Mouse (Mus musculus): ENCODE measurements at regions not wholly inside any gene's neighbourhood (a gene's known extent, or its start where the extent isn't known, plus 50 kb on each side); places are given as distances from the start of the nearest gene placed in this dataset.

DNA sequence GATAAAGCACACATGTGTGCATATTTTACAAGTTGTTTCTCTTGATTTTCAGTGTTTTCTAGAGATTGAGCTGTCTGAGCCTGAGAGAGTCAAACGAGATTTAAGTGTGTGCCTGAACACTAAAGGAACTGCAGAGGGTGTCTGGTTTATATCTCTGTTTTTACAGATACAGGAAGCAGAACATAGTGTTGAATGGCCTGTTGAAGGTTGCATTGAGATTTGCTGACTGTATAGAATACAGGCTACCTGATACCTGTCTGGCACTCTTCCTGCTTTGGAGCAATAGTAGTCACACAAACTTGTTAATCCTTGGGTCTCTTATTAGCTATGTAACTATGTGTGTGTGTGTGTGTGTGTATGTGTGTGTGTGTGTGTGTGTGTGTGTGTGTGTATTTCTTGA lies 431.7 kb downstream of the Rnf144b start:
- no peak for TF ChIP-seq CTCF (IDR thresholded peaks at IDR 0.05; ENCODE audit: low read depth)
- no peak for TF ChIP-seq EP300 (IDR thresholded peaks at IDR 0.05; ENCODE audit: low read depth)

Measured in liver, postnatal 0 days (tissue).